Mouse (Mus musculus) ZHBTc4 (cell line): ENCODE results near the gene T2.
A peak's percentile ranks its signal among the peaks of the same experiment; 100 is the strongest.

Source experiments
- DNase-seq: peaks from one replicate; pipeline ENCODE4 v3.0.0-alpha.2; 2011; ENCODE audit warnings: low read depth, low spot score

Gene T2

DNA sequence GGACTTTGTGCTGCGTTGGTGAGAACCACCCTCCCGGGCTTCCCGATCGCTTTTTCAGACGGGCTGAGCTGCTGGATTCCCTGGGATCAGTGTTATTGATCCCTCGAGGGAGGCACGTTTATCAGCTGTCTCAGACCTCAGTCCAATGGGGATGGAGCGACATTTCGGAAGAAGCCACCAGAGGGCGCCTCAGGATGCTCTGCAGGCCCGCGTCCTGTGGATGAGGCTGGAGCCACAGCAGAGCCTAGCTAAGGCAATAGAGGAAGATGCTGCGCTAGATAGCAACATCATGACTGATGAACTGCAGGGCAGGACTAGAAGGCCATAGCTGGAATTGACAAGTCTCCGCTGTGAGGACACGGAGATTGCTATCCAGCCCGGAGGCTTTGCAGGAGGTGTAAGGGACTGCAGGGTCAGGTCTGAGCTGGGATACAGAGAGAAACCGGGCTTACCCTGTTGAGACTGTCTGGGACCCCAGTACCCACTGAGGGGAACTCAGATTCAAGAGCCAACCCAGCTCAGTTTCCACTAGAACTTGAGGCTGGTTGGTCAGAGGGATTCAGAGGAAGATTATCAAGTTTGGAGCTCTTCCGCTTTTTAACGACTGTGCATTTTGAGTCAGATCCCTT, 113.0 kb downstream of the T2 start:
- DNase-seq = peak; percentile 82
